Mouse (Mus musculus) CD8-positive naive resting alpha-beta T cell, adult 2 months (primary cell): ENCODE results near the gene Mycbp.

Source experiments
- DNase-seq, 2 experiments: peaks; one replicate each; pipeline ENCODE4 v3.0.0; 2022; ENCODE audit warnings: low read depth in 2 of 2, low spot score in 2 of 2

Mycbp gene

GRCm38 (mm10) chr4:123904333-123905125, at the start of gene Mycbp:
TSS of gene Mycbp (plus strand) at chr4:123904832.
- DNase-seq, result peak; percentile 99 to 100

DNA sequence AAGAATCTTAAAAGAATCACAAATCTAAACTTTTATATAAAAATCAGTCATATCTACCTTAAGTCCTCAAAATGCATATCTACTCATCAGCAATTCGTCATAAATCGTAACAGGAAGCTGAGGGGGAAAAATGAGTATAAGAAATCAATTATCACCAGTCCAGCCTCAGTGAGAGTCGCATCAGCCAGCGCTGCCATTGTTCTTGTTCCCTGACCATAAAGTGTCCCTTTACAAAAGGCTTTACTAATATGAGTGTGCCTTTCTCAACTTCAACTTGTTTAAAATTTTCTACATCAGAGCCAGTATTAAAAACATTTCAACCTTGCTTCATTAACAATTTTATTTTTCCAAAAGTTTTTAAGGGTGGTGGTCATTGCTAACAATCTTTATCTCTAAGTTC, 47.7 kb upstream of the Mycbp start:
- DNase-seq, result no peak

- no peak for DNase-seq
Observed at GRCm38 (mm10) chr4:123858090-123858489, 46.5 kb upstream of the Mycbp start.

DNA sequence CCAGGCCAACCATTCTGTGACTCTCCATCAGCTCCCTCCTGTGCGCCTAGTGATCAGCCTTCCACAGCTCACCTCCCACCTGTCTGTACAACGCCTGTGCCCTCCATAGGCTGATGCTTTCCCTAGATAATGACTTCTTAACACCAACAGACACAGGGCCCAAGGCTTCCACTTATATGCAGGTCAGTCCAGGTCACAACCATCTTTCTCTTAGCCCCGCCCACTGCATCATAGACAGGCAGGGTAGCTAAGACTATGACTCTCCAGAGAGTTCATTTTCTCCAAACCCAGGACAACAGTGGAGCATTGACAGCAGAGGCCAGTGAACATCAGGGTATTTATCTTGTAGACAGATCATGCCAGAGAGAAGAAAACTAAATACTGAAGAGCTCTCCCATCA, 45.3 kb upstream of the Mycbp start, which contains the start of gene 4933427I04Rik:
Gene 4933427I04Rik (plus strand): TSS at position 301 of the 400 bp plus-strand sequence.
- DNase-seq, result no peak

DNA sequence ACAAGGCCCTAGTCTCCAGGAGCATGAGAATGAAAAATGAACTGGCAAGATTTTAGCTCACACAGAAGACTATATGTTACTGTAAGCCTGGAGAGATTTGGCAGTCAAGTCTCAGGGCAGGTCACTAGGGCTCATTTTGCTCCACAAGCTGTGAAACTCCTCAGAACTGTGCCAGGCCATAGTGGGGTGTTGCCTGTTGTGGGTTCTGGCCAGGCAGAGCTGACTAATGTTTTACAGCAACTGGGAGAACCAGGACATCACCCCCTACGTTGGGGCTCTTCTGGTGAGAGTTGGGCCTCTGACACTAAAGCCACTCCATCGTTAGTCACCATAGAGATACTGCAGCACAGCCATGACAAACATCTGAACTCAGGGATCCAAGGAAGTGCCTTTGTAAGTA, 44.8 kb upstream of the Mycbp start:
- DNase-seq, result no peak

DNA sequence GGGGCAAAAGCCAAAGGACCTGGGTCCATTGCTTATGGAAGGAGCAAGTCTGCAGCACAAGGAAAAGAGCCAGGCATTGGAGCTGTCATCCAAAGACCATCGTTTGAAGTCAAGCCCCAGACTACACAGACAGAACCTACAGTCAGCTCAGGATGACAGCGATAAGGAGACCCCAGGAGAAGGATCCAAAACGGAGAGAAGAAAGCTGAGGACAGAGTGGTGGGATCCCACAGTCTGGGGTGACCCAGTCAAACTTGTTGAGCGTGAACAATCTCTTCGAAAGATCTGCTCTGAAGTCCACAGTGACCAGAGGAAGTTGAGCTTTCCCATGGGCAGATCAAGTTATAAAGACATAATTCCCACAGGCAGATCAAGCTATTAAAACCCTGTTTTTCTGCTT, 44.0 kb upstream of the Mycbp start:
- DNase-seq, result no peak

DNA sequence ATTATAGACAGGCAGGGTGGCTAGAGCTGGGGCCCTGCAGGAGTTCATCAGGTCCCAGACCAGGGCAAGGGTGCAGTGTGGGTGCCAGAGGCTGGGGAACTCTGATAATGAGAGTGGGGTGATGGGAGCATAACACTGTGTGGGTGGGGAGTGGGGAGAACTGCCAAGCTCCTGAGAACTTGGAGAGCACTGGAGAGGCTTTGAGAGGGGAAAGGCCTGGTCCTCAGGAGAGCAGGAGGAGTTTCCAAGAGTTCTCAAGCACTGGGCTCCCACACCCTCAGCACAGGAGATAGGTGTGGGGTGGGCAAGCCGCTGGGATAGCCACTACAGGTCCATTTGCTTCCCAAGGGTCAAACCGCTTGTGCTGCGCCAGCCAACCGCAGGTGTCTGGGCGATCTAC, 10.9 kb upstream of the Mycbp start:
- DNase-seq, result no peak

- DNase-seq, result no peak
Observed at GRCm38 (mm10) chr4:123894295-123894694, 10.3 kb upstream of the Mycbp start.

GRCm38 (mm10) chr4:123898696-123899095, 5.9 kb upstream of the Mycbp start:
- DNase-seq, result peak; percentile 27 to 44

DNA sequence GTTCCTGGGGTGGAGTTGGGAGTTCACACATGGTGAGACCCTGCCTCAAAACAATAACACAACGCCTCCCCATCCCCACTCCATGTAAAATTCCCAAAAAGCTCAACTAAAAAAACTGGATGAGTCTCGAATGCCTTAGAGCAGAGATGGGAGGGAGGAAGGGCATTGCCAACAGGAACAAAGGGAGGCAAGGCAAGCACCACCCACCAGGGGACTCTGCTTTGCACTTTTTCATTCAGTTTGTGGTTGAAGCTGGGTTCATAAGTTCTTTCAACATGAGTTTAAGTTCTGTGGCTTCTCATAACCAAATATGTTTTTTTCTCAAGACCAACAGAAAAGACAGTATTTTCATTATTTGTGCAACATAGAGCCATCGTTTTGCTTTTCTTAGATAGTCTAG, 1.2 kb upstream of the Mycbp start:
- DNase-seq, result no peak

- no peak for DNase-seq
Observed at GRCm38 (mm10) chr4:123905126-123905668, 565 bp downstream of the Mycbp start.

GRCm38 (mm10) chr4:123911503-123911902, 6.9 kb downstream of the Mycbp start:
- DNase-seq, result no peak

DNA sequence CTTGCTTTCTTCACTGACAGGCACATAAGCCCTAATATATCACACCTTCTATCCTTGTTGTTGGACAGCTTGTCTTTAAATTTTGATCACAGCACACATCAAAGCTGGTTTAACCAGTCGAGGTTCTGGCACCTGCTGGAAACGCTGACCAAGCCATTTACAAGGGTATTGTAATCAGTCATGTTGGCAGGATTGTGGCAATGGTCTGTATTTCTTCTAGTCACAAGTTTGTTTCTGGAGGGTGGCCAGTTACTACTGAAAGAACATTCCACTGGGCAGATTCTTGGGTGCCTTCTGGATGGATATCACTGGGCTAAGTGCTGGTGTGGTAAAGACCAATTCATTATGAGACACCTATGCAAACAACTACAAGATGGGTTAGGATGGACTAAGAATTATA, 7.8 kb downstream of the Mycbp start:
- DNase-seq, result no peak

GRCm38 (mm10) chr4:123916748-123917547, 12.3 kb downstream of the Mycbp start, which contains the start of gene Rragc:
TSS of gene Rragc (plus strand) at chr4:123917446.
- peak; percentile 99 to 100 for DNase-seq

GRCm38 (mm10) chr4:123917548-123918140, 13.0 kb downstream of the Mycbp start, which contains the start of gene 4930535I16Rik:
TSS of gene 4930535I16Rik (minus strand) at chr4:123918022.
- DNase-seq, result no peak

DNA sequence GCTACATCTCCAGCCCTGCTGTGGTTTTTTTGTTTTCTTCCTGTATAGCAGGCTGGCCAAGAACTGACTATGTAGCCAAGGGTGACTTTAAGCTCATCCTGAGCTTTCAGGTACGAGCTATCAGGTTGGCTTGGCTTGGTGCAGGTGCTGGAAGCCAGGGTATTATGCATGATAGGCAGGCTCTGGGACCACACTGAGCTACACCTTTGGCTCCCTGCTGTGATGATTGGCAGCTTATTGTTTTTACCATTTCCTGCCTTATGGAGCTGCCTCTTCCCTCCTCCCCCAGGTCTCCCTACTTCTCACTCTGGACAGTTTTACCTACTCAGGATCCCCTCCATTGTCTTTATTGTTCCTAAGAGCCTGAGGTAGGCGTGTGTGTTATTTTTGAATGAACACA, 14.2 kb downstream of the Mycbp start:
- DNase-seq, result no peak

DNA sequence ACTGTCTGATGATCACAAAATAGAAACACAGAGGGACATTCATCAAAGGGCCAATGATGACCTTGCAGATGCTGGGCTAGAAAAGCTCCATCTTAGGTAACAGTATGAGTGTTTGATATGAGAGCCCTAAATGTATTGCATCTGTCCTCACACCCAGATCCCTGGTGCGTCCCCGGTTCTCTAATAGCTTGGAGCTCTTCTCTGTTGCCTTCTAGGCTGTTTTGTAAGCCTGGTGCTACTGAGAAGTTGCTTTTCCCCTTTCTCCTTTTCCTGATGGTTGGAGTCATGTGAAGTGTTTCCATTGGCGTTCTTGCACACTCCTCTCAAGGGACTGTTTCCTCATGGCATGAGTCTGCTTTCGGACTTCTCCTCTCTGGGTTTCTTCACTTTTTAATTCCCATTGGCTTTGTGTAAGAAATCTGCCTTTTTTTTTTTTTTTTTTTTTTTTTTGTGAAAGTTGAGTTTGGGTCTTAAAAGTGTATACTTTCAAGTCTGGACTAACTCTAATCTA, 16.5 kb downstream of the Mycbp start:
- DNase-seq, result no peak

DNA sequence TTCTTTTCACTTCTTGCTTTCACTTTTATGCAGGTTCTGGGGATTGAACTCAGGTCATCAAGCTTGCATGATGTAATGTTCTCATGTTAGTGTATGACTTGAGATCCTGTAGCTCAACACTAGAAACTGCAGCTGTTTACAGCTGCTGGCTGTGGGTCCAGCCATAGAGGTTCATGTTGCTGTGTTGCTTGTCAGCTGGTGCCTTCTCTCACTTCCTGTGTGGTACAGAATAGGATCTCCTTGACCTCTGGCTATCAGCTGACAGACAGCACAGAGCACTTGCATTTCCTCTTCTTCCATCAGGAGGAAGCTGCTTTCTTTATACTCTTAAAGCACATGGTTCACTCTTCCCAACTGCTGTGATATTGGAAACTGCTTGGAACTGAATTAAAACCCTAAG, 23.3 kb downstream of the Mycbp start:
- DNase-seq, result no peak

DNA sequence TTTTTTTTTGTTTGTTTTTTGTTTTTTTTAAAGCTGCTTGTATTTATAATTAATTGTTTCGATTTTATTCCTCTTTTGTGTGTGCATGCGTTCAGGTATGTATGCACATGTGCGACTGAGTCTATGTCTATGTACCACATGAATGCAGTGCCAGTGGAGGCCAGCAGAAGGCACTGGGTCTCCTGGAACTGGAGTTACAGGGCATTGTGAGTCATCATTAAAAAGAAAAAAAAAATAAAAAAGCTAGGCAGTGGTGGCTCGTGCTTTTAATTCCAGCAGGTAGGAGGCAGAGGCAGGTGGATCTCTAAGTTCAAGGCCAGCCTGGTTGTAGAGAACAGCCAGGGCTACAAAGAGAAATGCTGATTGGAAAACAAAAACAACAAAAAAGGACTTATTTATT, 25.4 kb downstream of the Mycbp start:
- DNase-seq, result no peak

DNA sequence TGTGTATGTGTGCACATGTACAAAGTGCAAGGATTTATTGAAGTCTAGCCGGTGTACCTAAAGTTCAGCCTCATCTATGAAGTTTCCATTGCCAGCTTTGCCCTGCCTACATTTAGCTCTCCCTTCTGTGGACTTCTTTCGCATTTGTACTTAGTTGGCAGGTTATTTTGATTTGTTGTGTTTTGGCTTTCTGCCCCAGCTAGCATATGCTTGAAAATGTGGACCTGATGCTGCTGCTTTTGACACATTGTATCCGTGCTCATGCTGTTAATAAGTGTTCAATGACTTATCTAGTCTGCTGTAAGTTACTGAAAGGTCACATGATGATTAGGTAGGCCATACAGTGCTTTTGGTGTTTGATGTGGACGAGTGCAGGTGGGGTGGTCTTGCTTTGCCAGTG, 29.7 kb downstream of the Mycbp start:
- no peak for DNase-seq

DNA sequence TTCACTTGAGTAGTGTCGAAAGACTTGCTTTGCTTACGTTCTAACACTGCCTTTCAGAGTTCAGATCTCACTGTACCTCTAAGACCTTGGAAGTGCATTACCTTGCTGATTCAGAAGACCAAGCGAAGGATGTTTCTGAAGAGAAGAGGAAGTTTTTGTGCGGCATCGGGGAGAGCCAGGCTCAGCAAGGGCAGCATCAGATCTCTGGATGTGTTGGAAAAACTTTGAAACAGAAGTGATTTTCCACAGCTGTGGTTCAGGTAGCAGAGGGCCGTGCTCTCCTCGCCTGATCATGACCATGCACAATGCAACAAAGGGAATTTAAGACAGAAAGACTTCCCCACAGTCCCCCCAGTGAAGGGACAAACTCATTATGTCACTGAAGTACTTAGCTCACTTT, 31.4 kb downstream of the Mycbp start:
- no peak for DNase-seq
